Mouse (Mus musculus): ENCODE data around the gene Olfr313. TPM values are rescaled to one million over a fixed set of nuclear protein-coding genes. Genes with fewer than 3 reads are reported as not detected.

Olfr313 gene
- not detected in 2 replicates for polyA plus RNA-seq (2012; rRNA removed)

DNA sequence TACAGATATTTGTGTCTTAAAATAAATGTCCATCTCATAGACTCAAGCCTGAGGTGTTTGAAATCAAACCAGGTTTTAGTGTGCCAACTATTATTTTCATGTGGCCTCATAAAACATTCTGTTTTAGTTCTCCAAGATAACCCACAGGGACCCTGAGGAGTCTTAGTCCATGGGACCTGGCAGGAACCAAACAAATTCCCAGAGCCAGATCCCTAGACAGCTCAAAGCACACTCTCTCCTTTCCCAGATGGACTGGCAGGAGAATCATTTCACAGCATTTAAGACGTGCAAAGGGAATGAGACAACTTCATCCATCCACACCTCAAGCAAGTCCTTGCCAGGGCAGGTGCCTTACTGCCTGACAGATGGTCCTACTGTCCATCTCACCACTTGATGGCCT lies at the start of gene Olfr313:
Gene Olfr313 (plus strand): TSS at position 301 of the 400 bp plus-strand sequence.

DNA sequence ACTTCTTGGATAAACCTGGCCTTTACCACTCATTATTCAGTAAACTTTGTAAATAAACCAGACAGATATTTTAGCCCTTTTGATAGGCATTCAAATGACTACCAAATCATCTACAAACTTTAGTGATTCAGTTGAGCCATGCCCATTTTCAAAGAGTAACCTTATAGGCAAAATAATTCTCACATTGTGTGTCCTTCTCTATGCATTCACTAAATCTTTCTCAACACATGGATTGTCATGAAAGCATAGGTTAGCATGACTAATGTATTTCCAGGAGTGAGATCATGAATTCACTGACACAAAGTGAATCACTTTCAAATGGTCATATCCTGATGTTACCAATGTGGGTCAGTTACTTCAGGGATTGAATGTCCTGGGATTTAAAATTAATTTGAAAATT lies 41.9 kb upstream of the Olfr313 start, which contains the start of gene Olfr315:
Gene Olfr315 (plus strand): TSS at position 301 of the 400 bp plus-strand sequence.

DNA sequence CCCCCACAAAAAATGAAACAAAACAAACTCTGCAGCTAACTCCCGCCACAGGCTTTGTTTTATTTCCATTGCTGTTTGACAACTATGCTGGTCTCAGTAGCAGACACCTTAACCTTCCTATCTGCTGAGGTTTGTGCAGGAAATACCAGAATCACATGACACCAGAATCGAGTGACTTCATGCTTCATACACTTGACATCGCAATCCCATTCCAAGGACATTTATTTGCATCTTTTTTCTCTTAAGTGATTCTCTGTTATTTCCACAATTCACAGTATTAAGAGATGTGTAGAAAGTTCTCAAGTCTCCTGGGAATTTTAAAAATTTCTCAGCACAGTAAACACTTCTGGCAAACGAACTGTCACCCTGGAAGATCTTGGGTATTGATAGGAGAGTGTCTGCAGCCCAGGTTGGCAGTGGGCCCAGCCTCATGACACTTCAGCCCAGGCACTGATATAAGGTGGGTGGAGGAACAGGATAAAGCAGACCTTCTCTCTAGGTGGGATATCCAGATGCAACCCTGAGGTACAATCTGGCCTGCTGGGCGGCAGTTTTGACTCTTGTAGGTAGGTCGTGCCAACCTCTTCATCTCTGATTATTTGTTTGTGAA lies 32.2 kb upstream of the Olfr313 start, which contains the start of gene Olfr314:
Gene Olfr314 (plus strand): TSS at position 473 of the 610 bp plus-strand sequence.

GRCm38 (mm10) chr11:58801558-58802228 lies 13.1 kb upstream of the Olfr313 start, which contains the start of gene Fam183b:
Gene Fam183b, minus strand, starts transcription at chr11:58801960.

DNA sequence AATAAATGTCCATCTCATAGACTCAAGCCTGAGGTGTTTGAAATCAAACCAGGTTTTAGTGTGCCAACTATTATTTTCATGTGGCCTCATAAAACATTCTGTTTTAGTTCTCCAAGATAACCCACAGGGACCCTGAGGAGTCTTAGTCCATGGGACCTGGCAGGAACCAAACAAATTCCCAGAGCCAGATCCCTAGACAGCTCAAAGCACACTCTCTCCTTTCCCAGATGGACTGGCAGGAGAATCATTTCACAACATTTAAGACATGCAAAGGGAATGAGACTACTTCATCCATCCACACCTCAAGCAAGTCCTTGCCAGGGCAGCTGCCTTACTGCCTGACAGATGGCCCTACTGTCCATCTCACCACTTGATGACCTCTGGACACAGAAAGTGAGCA lies 14.1 kb downstream of the Olfr313 start, which contains the start of gene Olfr312:
Gene Olfr312 (plus strand): TSS at position 301 of the 400 bp plus-strand sequence.

DNA sequence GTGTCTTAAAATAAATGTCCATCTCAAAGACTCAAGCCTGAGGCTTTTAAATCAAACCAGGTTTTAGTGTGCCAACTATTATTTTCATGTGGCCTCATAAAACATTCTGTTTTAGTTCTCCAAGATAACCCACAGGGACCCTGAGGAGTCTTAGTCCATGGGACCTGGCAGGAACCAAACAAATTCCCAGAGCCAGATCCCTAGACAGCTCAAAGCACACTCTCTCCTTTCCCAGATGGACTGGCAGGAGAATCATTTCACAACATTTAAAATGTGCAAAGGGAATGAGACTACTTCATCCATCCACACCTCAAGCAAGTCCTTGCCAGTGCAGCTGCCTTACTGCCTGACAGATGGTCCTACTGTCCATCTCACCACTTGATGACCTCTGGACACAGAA lies 24.2 kb downstream of the Olfr313 start, which contains the start of gene Olfr311:
Gene Olfr311 (plus strand): TSS at position 301 of the 400 bp plus-strand sequence.

GRCm38 (mm10) chr11:58846919-58847461 lies 32.2 kb downstream of the Olfr313 start, which contains the start of gene Gm12258:
Gene Gm12258, plus strand, starts transcription at chr11:58847158.

GRCm38 (mm10) chr11:58867039-58867953 lies 52.5 kb downstream of the Olfr313 start, which contains the start of gene 2810021J22Rik:
Gene 2810021J22Rik, plus strand, starts transcription at chr11:58867216.

Other genes with a start within 250 kb of the Olfr313 start
- not detected in 2 replicates for gene Olfr224, start 244.4 kb upstream of the Olfr313 start, polyA plus RNA-seq (2012; rRNA removed)
- not detected in 2 replicates for gene Olfr325, start 237.3 kb upstream of the Olfr313 start, polyA plus RNA-seq (2012; rRNA removed)
- not detected in 2 replicates for gene Olfr324, start 219.9 kb upstream of the Olfr313 start, polyA plus RNA-seq (2012; rRNA removed)
- gene 2210407C18Rik, start 198.9 kb upstream of the Olfr313 start, polyA plus RNA-seq (2012; rRNA removed), result not detected in 2 replicates
- not detected in 2 replicates for gene Olfr323, start 184.5 kb upstream of the Olfr313 start, polyA plus RNA-seq (2012; rRNA removed)
- gene Trim58, start 174.5 kb upstream of the Olfr313 start, polyA plus RNA-seq (2012; rRNA removed), result 8.3 and 10.1 TPM in 2 replicates
- 0.03 TPM in 2 replicates for gene Olfr322, start 156.2 kb upstream of the Olfr313 start, polyA plus RNA-seq (2012; rRNA removed)
- gene Olfr320, start 133.9 kb upstream of the Olfr313 start, polyA plus RNA-seq (2012; rRNA removed), result not detected in 2 replicates
- not detected in 2 replicates for gene Olfr319, start 115.8 kb upstream of the Olfr313 start, polyA plus RNA-seq (2012; rRNA removed)
- not detected in 2 replicates for gene Olfr318, start 91.0 kb upstream of the Olfr313 start, polyA plus RNA-seq (2012; rRNA removed)
- gene Olfr317, start 75.8 kb upstream of the Olfr313 start, polyA plus RNA-seq (2012; rRNA removed), result not detected in 2 replicates
- gene Olfr316, start 62.3 kb upstream of the Olfr313 start, polyA plus RNA-seq (2012; rRNA removed), result not detected in 2 replicates
- not detected in 2 replicates for gene Olfr315, start 41.8 kb upstream of the Olfr313 start, polyA plus RNA-seq (2012; rRNA removed)
- gene Olfr314, start 32.0 kb upstream of the Olfr313 start, polyA plus RNA-seq (2012; rRNA removed), result not detected in 2 replicates
- gene Fam183b, start 13.0 kb upstream of the Olfr313 start, polyA plus RNA-seq (2012; rRNA removed), result 0.07 TPM in 1 of 2 replicates, not detected in the other
- gene Olfr312, start 14.2 kb downstream of the Olfr313 start, polyA plus RNA-seq (2012; rRNA removed), result not detected in 2 replicates
- not detected in 2 replicates for gene Olfr311, start 24.3 kb downstream of the Olfr313 start, polyA plus RNA-seq (2012; rRNA removed)
- gene Gm12258, start 32.2 kb downstream of the Olfr313 start, polyA plus RNA-seq (2012; rRNA removed), result 2.5 and 2.6 TPM in 2 replicates
- 1.6 and 1.8 TPM in 2 replicates for gene 2810021J22Rik, start 52.2 kb downstream of the Olfr313 start, polyA plus RNA-seq (2012; rRNA removed)
- 4.9 and 5.1 TPM in 2 replicates for gene Zfp39, start 89.2 kb downstream of the Olfr313 start, polyA plus RNA-seq (2012; rRNA removed)
- 17.3 and 19.1 TPM in 2 replicates for gene Btnl10, start 102.9 kb downstream of the Olfr313 start, polyA plus RNA-seq (2012; rRNA removed)
- 67.3 and 77.9 TPM in 2 replicates for gene Rnf187, start 123.9 kb downstream of the Olfr313 start, polyA plus RNA-seq (2012; rRNA removed)
- 13.3 and 15.4 TPM in 2 replicates for gene Hist3h2ba, start 133.9 kb downstream of the Olfr313 start, polyA plus RNA-seq (2012; rRNA removed)
- 9.3 and 10.1 TPM in 2 replicates for gene Hist3h2a, start 139.7 kb downstream of the Olfr313 start, polyA plus RNA-seq (2012; rRNA removed)
- 0.05 and 0.09 TPM in 2 replicates for gene Trim17, start 139.7 kb downstream of the Olfr313 start, polyA plus RNA-seq (2012; rRNA removed)
- 7.3 and 8.5 TPM in 2 replicates for gene Trim11, start 163.1 kb downstream of the Olfr313 start, polyA plus RNA-seq (2012; rRNA removed)

All from liver, embryonic 14 days (tissue).